Mouse (Mus musculus): ENCODE data around the gene Slc43a3. TPM values are rescaled to one million over a fixed set of nuclear protein-coding genes. Genes with fewer than 3 reads are reported as not detected.

The Slc43a3 gene
- polyA plus RNA-seq, 1 experiment = 26.0 TPM

DNA sequence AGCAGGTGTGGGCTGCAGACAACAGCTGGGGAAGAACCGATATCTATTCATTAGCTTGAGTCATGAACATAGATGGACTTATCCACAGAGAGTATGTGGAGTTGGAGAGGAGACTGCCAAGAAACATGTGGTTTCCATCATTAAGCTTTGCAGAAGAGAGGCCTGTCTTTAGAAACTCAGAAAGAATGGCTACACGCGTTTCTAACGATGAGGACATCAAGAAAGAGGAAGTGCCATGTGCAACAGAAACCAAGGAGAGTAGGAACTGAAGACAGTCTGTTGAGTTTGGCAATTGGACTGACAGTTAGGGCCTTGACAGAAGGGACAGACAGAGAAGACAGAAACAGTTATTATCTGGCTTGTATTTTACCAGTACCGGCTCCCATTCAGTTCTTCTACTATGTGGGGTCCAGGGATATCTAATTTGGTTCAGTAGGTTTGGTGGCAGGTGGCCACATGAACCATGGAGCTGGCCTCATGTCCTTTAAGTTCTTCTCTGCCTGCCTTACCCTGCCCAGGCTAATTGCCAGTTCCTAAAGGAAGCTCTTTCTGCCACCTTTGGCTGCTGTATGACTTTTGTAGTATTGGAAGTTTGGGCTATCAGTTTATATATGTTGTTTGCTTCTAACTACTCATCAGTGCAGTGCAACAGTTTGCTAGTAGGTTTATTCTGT is 31.1 kb downstream of the Slc43a3 start:
- TF ChIP-seq POLR2A (IDR thresholded peaks at IDR 0.05; ENCODE audit: low read depth, low read length) (no peak), CTCF (IDR thresholded peaks at IDR 0.05; ENCODE audit: borderline replicate concordance, insufficient read depth, low read length) (no peak)
- H3K27ac ChIP-seq (ENCODE audit: insufficient read depth, low read length) = no peak overlapping the region
- H3K4me3 ChIP-seq (ENCODE audit: insufficient read depth, low read length) = no peak overlapping the region
- H3K4me1 ChIP-seq (ENCODE audit: control insufficient read depth, insufficient read depth, low read length) = no peaks in the 10 kb centered on the region; the same call in 1 of the 2 replicates

DNA sequence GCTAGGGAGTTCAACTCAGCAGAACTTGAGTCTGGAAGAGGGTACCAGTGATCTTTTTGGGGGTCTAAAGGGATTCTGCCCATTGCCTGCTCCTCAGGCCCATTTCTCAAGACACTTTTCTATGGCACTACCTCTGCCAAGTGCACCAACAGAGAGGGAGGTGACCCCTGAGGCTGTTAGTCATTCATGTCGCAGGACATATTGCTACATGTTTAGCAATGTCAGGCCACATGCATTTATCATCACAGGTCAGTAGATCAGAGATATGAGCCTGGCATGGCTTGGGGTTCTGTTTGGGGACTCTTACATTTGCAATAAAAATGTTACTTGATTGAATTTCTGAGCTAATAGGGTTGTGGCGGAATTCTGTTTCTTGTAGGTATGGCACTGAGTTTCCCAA is 39.2 kb downstream of the Slc43a3 start:
- Histone ChIP-seq H3K27ac (ENCODE audit: insufficient read depth, low read length) (no peak overlapping the region), H3K4me3 (ENCODE audit: insufficient read depth, low read length) (no peak overlapping the region), H3K4me1 (ENCODE audit: control insufficient read depth, insufficient read depth, low read length) (no peaks in the 10 kb centered on the region)
- no peak for TF ChIP-seq CTCF (IDR thresholded peaks at IDR 0.05; ENCODE audit: borderline replicate concordance, insufficient read depth, low read length)
- no peak for TF ChIP-seq POLR2A (IDR thresholded peaks at IDR 0.05; ENCODE audit: low read depth, low read length)

- no peak for TF ChIP-seq POLR2A (IDR thresholded peaks at IDR 0.05; ENCODE audit: low read depth, low read length)
- no peak for TF ChIP-seq CTCF (IDR thresholded peaks at IDR 0.05; ENCODE audit: borderline replicate concordance, insufficient read depth, low read length)
- H3K4me1 ChIP-seq (ENCODE audit: control insufficient read depth, insufficient read depth, low read length) = no peaks in the 10 kb centered on the region
- no peak within 1 kb of the TSS for H3K4me3 ChIP-seq (ENCODE audit: insufficient read depth, low read length)
- no peak within 1 kb of the TSS for H3K27ac ChIP-seq (ENCODE audit: insufficient read depth, low read length)
Observed at GRCm38 (mm10) chr2:84980188-84980587, 43.8 kb downstream of the Slc43a3 start, which contains the start of gene Prg2. Gene Prg2 (plus strand): TSS chr2:84980461.

- TF ChIP-seq POLR2A (IDR thresholded peaks at IDR 0.05; ENCODE audit: low read depth, low read length) (no peak), CTCF (IDR thresholded peaks at IDR 0.05; ENCODE audit: borderline replicate concordance, insufficient read depth, low read length) (no peak)
- Histone ChIP-seq H3K27ac (ENCODE audit: insufficient read depth, low read length) (no peak within 1 kb of the TSS), H3K4me1 (ENCODE audit: control insufficient read depth, insufficient read depth, low read length) (no peaks in the 10 kb centered on the region), H3K4me3 (ENCODE audit: insufficient read depth, low read length) (no peak within 1 kb of the TSS)
Observed at GRCm38 (mm10) chr2:84987930-84988329, 51.6 kb downstream of the Slc43a3 start, which contains the start of gene Prg3. Gene Prg3 (plus strand): TSS chr2:84988215.

DNA sequence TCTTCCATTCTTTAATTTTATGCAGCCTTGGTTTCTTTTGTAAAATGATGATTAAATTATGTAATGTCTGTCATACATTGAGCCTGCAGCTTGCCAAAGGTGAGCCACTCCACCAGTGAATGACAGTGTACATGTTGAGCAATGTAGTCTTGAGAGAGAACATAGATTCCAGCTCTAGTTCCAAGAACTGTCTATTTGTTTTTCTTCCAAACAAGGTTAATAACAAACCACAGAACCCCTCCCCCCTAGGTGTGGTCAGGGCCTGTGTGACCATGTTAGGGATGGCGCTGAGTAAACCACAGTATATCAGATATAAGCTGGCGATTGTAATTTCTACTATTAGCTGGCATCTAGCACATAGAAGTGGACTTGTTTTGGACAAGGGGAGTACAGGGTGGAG is 60.0 kb downstream of the Slc43a3 start:
- Histone ChIP-seq H3K4me3 (ENCODE audit: insufficient read depth, low read length) (no peak overlapping the region), H3K4me1 (ENCODE audit: control insufficient read depth, insufficient read depth, low read length) (no peaks in the 10 kb centered on the region), H3K27ac (ENCODE audit: insufficient read depth, low read length) (no peak overlapping the region)
- TF ChIP-seq CTCF (IDR thresholded peaks at IDR 0.05; ENCODE audit: borderline replicate concordance, insufficient read depth, low read length) (no peak), POLR2A (IDR thresholded peaks at IDR 0.05; ENCODE audit: low read depth, low read length) (no peak)

DNA sequence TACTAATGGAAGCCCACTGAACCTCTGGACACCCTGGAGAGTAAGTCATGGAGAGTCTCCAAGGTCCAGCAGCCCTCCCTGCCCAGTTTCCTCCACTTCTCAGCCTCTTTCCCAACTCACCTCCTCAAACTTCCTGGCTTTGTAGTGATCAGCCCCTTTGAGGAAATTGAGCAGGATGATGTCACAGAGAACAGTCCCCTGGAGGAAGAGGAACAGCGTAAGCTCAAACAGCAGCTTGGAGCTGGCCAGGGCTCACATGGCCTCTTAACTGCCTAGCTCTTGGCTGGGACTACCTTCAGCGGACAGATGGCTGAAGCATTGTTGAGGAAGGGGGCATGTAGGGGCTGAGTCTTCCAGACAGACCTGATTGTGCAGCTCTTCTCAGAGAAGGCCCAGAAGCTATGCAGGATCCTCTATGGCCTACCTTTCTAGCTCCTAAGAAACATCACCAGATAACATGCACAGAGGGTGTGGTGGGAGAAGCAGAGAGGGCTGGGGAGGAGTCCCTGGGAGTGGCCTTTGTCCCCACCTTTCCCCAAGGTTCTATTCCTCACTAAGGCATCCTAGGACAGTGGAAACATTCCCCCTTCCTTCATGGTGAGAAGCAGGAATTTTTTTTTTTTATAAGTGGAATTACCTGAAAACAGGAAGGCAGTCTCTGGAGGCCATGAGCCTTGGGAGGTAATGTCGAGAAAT is 63.3 kb downstream of the Slc43a3 start:
- no peak overlapping the region for H3K27ac ChIP-seq (ENCODE audit: insufficient read depth, low read length)
- no peaks in the 10 kb centered on the region for H3K4me1 ChIP-seq (ENCODE audit: control insufficient read depth, insufficient read depth, low read length)
- TF ChIP-seq CTCF (IDR thresholded peaks at IDR 0.05; ENCODE audit: borderline replicate concordance, insufficient read depth, low read length) = no peak
- no peak for TF ChIP-seq POLR2A (IDR thresholded peaks at IDR 0.05; ENCODE audit: low read depth, low read length)
- H3K4me3 ChIP-seq (ENCODE audit: insufficient read depth, low read length) = no peak overlapping the region

GRCm38 (mm10) chr2:85001497-85001896 is 65.1 kb downstream of the Slc43a3 start:
- Histone ChIP-seq H3K27ac (ENCODE audit: insufficient read depth, low read length) (no peak overlapping the region), H3K4me1 (ENCODE audit: control insufficient read depth, insufficient read depth, low read length) (no peaks in the 10 kb centered on the region), H3K4me3 (ENCODE audit: insufficient read depth, low read length) (no peak overlapping the region)
- TF ChIP-seq CTCF (IDR thresholded peaks at IDR 0.05; ENCODE audit: borderline replicate concordance, insufficient read depth, low read length) = no peak
- TF ChIP-seq POLR2A (IDR thresholded peaks at IDR 0.05; ENCODE audit: low read depth, low read length) = no peak

DNA sequence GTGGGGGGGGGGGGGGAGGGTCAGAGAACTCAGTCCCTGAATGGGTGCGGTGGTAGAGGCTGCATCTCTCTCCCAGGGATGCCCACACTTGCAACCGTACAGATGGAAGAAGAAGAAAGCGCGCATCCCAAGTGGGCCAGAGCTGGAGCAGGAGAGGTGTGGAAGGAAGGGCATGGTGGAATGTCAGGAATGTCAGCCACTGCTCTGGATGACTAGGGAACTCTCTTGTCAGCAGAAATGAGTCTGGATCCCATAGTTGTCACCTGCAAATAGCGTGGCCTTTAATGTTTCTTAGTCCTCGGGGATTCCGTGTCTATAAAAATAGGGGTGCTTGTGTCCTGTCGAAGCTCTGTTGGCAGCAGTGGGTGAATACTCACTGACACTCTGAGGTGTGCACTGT is 66.2 kb downstream of the Slc43a3 start:
- no peak overlapping the region for H3K4me3 ChIP-seq (ENCODE audit: insufficient read depth, low read length)

GRCm38 (mm10) chr2:85004341-85004740 is 68.0 kb downstream of the Slc43a3 start:
- no peaks in the 10 kb centered on the region for H3K4me1 ChIP-seq (ENCODE audit: control insufficient read depth, insufficient read depth, low read length)
- H3K4me3 ChIP-seq (ENCODE audit: insufficient read depth, low read length) = no peak overlapping the region
- no peak for TF ChIP-seq POLR2A (IDR thresholded peaks at IDR 0.05; ENCODE audit: low read depth, low read length)
- no peak for TF ChIP-seq CTCF (IDR thresholded peaks at IDR 0.05; ENCODE audit: borderline replicate concordance, insufficient read depth, low read length)
- H3K27ac ChIP-seq (ENCODE audit: insufficient read depth, low read length) = no peak overlapping the region

More for the DNA sequence above, 66.2 kb downstream of the Slc43a3 start:
- Histone ChIP-seq H3K27ac (ENCODE audit: insufficient read depth, low read length) (no peak overlapping the region), H3K4me1 (ENCODE audit: control insufficient read depth, insufficient read depth, low read length) (no peaks in the 10 kb centered on the region)
- TF ChIP-seq POLR2A (IDR thresholded peaks at IDR 0.05; ENCODE audit: low read depth, low read length) (no peak), CTCF (IDR thresholded peaks at IDR 0.05; ENCODE audit: borderline replicate concordance, insufficient read depth, low read length) (no peak)

- H3K27ac ChIP-seq (ENCODE audit: insufficient read depth, low read length) = no peak overlapping the region
- H3K4me3 ChIP-seq (ENCODE audit: insufficient read depth, low read length) = no peak overlapping the region
- no peak for TF ChIP-seq POLR2A (IDR thresholded peaks at IDR 0.05; ENCODE audit: low read depth, low read length)
- TF ChIP-seq CTCF (IDR thresholded peaks at IDR 0.05; ENCODE audit: borderline replicate concordance, insufficient read depth, low read length) = no peak
- H3K4me1 ChIP-seq (ENCODE audit: control insufficient read depth, insufficient read depth, low read length) = no peaks in the 10 kb centered on the region
Observed at GRCm38 (mm10) chr2:85006600-85006999, 70.2 kb downstream of the Slc43a3 start.
